Mouse (Mus musculus): Measurements from ENCODE around the gene Map7d1. TPM values are rescaled to one million over a fixed set of nuclear protein-coding genes. Genes with fewer than 3 reads are reported as not detected.

Map7d1 gene
- total RNA-seq, 2 experiments from 2014 or later = 245 to 249 TPM

DNA sequence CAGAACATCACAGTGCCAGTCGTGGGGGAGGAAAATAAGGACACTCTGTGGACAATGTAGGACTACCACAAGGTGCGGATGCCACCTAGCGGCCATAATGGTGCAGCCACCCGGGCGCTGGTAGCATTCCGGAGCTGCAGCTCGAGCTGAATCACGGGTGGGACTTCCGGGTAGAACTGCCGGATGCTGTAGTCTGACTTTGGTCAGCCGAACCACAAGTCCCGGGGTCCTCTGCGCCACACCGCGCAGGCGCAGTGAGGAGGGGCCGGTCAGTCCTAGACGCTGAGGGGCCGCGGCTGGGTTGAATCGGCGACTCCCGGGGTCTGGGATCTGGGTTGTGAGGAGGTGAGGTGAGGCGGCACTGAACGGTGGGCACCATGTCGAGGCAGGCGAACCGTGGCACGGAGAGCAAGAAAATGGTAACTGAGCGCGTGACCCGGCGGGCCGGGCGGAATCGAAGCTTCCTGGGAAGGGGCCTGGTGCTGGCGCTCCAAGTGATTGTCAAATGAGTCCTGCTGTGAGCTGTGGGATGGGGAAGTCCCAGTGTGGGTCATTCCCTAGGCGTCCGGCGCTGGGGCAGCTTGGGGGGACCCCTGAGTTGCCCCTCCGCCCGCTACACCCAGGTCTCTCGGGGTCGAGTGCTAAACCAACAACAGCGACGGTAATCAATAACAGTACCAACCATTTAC lies 6.1 kb upstream of the Map7d1 start, which contains the start of gene Trappc3:
Trappc3 (plus strand) TSS at position 207 of the 689 bp plus-strand sequence.
- DNase-seq = peak; percentile 99 to 100

DNA sequence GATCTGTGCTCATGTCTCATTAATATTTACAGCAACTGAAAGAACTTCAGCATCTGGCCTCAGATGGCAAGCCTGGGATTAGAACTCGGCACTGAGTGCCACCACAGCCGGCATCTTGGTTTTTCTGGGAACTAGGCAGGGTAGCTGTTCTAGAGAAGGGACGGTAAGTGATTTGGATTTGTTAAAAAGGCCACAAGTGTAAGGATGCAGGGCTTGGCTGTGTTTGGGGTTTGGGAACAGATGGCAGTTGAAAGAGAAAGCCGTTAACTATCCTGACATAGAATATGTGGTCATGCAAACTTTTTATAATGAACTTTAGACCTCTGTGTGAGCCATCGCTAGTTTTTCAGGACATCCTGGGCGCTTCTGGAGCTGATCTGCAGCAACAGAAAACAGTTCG lies 5.5 kb upstream of the Map7d1 start:
- no peak for DNase-seq

DNA sequence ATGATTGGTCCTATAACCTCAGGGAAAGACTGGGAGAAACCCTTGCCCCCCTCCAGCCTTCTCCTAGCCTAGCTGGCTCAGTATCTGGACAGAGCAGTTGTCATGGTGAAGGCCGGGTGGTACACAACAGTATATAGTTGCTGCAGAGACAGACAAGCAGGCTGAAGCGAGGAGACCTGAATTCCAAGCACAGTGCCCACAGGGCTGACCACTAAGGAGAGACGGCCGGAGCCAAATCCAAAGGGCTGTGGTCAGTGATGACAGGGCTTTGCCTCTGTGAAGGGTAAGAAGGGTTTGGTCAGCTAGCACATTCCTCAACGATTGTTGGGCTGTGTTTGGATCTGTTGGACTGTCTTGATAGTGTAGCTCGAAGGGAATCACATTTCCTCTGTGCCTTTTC lies 5.1 kb upstream of the Map7d1 start:
- no peak for DNase-seq

GRCm38 (mm10) chr4:126260520-126261201 lies 4.5 kb upstream of the Map7d1 start:
- DNase-seq = no peak

DNA sequence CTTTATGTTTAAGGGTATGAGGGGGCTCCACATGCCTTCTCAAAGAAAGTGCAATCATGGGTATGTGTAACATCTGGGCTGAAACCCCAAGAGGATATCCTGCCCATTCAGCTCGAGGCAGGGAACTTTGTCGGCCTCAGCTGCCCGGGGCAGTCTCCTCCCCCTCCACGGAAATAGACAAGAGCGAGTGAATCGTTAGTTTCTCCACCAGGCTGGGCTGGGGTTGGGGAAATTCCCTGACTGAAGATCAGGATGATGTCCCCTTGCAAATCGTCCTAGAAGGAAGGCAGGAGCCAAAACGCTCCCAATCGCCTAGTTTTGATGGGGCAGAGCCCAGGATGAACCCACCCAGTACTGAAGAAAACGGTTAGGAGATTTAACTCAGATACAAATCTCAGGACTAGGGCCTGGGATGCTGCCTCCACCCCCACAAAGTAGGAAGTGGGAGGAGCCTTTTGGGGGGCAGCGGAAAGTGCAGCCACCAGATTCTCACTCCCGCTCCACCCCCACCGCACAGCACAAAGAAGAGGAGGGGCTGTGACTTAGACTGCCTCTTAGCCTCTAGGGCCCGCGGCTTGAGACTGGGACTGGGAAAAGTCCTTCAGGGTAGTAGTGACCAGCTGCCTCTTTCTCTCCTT lies 3.5 kb upstream of the Map7d1 start:
- no peak for DNase-seq

DNA sequence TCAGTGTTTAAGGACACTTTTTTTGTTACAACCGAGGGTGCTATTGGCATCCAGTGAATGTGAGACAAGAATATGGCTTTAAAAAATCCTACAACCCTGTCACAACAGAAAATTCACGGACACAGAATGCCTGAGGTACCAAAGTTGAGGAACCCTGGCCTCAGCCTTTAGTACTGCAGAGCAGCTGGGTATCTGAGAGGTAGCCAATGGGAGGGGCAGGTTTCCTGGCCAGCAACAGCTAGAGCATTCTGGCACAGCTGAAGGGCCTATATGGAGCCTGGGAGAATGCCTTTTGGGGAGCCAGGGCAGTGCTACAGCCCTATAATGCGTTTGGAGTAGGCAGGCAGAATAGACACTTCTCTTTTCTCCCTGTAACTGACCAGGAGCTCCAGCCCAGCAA lies 2.9 kb upstream of the Map7d1 start:
- DNase-seq = no peak

- DNase-seq = no peak
These were observed 1.1 kb upstream of the Map7d1 start for GRCm38 (mm10) chr4:126256967-126257881.

GRCm38 (mm10) chr4:126255113-126256001 lies 786 bp downstream of the Map7d1 start:
- peak in 1 of 2 experiments; percentile 43 for DNase-seq

DNA sequence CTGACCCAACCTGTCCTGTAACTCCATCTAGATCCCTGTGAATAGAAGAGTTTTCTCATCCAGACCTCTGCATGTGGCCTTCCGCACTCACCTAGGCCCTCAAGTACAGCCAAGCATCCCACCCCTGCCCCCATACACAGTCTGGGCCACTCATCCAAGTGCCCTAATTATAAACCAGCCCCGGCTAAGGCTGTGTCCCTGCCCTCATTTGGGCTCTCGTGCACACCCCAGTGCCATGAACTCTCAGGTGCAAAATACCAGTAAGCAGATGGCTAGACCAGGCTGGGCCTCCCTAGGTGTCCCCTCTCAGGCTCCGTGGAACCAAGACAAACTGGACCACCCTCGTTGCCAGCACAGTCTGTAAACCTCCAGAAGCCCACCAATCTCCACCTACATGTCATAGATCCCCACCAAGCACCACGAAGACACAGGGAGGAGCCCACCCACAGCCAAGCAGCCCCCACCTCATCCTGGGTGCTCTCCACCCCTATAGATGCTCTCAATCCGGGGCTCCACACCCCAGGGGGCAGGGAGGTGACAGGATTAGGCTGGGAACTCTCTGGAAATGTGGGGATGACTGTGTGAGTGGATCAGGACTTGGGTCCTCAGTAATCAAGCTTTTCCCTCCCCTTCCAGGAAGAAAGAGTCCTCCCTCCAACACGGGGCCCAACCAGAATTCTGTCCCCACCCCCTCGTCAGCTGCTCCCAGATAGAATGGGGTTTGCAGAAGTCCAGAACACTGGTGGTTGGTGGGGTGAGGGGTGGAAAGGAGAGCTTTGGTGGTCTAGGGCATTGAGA lies 1.6 kb downstream of the Map7d1 start:
- peak; percentile 77 to 79 for DNase-seq

DNA sequence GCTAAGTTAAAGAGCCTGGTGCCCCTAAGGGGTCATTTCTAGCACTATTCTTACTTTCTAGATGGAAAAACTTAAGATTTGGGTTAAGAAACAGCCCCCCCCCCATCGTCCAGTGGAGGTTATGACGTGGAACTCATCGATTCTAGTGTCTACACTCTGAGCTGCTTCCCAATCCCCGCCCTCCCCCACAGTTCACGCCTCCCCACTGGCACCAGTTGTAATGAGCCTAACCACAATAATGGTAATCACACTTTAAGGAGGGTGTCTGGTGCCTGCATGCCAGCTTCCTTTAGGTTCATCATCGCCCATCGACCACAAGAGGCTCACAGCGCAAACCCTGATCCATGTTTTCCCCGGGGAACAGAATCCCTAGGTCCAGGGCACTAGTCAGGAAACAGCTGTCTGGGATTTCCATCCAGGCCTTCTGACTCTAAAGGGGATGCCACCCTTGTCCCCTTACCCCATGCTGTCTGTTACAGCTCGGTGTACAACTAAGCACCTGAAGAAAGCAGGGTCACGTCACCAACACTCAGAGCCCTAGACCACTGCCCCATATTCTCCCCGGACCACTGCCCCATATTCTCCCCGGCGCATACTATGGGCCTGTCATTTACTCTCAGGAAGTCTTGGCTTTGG lies 2.4 kb downstream of the Map7d1 start:
- DNase-seq = no peak

- DNase-seq = no peak
These were observed 3.5 kb downstream of the Map7d1 start for GRCm38 (mm10) chr4:126252411-126253237.

DNA sequence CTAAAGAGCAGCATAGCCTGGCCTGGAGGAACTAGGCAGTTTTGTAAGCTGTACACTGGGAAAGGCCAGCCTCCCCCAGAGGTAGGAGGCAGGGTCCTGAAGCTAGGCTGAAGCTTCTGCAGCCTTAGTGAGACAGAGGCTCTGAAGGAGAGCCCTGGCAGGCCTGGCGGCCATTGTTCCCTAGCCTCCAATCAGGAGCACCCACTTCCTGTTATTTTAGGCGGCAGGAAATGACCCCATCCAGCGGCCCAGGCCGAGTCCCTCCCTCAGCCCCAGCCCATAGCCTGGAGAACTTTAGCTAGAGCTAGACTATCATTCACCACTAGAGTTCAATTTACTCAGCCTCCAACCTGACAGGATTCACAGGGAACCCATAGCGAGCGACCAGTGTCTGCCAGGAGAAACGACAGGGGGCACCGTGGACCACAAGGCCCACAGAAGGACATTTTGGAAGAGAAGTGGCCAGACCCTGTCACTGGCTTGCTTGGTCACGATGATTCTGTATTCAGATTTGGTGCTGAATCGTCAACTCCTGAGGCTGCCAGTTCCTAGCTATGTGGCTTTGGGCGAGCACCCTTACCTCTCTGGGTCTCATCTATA lies 4.4 kb downstream of the Map7d1 start:
- DNase-seq = no peak

DNA sequence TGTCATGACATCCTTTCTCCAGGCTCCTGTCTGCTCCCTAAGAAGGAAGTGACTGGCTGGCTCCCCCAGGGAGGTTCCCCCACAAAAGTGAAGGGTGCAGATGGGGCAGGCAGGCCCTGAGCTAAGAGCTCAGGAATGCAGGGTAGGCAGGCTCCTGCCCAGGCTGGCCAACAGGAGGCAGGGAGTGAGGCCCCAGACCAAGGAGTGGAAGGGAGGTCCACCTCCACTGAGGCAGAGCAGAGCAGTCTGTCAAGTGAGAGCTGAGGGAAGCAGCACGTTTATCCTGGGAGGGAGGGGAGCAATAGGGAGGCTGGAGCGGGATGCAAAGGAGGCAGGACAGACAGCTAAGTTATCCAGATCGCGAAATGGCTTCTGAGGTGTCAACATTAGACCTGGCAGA lies 5.5 kb downstream of the Map7d1 start:
- DNase-seq = no peak

DNA sequence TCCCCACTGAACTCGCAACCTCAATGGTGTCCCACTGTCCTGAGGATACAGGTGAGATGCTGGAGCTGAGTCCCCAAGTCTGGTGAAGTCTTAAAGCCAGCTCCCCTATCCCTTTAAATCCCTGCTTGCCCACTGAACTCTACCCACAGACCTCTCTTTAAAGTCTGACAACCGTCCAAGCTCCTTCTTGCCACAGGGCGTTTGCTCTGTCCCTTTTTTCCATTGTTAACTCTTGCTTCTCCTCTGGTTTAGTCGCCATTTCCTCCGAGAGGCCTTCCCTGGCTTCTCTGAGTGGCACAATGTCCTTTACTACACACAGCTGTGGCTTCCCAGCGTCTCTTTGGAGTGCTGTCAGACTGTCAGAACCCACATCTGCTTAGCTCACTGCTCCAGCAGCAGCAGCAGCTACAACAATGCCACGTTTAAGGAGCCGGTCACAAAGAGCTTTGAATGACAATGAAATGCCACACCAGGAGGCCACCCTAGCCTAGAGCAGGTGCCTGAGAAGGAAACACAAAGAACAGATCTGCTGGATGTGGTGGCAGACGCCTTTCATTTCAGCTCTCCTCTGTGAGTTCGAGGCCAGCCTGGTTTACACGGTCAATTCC lies 7.8 kb downstream of the Map7d1 start:
- DNase-seq = no peak

GRCm38 (mm10) chr4:126246202-126246889 lies 9.8 kb downstream of the Map7d1 start:
- no peak for DNase-seq

DNA sequence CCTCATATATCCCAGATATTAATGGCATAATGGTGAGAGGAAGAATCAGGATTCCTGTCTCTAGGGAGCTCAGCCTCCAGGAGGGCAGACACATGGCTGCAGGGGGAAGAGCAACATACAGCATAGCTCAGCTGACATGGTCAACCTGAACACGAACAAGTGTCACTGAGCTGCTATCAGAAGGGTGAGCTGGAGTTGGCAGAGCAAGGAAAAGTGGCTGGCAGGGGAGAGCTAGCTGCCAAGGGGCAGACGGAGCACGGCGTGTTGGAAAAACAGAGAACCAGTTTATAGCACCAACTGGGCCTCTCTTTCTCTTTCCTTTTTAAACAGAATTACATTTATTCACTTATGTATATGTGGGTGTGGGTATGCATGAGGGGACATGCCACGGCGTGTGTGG lies 13.6 kb downstream of the Map7d1 start:
- DNase-seq = no peak

- no peak for DNase-seq
These were observed 14.2 kb downstream of the Map7d1 start for GRCm38 (mm10) chr4:126241956-126242355.

All from layer of hippocampus, postnatal 36 days (tissue).